Mouse (Mus musculus) liver, adult 2 months (tissue): Measurements from ENCODE around the gene Vmn1r172. TPM values are rescaled to one million over a fixed set of nuclear protein-coding genes. Genes with fewer than 3 reads are reported as not detected.
"Not testable (repeated sequence)": the region's sequence is repeated elsewhere in the genome, so short reads cannot be mapped to it uniquely, and the experiment has no call there.

Experiments
- DNase-seq: peaks from one replicate; pipeline ENCODE4 v3.0.0-alpha.2; 2011; ENCODE audit warnings: low read depth, low spot score; ENCODE audit errors: extremely low read depth
- H3K27ac ChIP-seq: fragments of 200-500 bp; replicated peaks from 2 replicates; pipeline ENCODE4 v1.5.1; 2012; ENCODE audit warnings: low read depth, mild to moderate bottlenecking, control low read depth, inconsistent platforms, low read length; ENCODE audit not compliant: insufficient read depth
- H3K27me3 ChIP-seq: fragments of 200-500 bp; 2 replicates; pipeline ENCODE4 v1.6.1; 2012; ENCODE audit warnings: mild to moderate bottlenecking, moderate library complexity, low read length, inconsistent platforms; ENCODE audit not compliant: control insufficient read depth, insufficient read depth
- H3K36me3 ChIP-seq: fragments of 200-500 bp; 2 replicates; pipeline ENCODE4 v1.6.1; 2012; ENCODE audit warnings: low read length, inconsistent platforms; ENCODE audit not compliant: control insufficient read depth, insufficient read depth
- H3K4me1 ChIP-seq: fragments of 200-500 bp; 2 replicates; pipeline ENCODE4 v1.6.1; 2011; ENCODE audit warnings: low read length; ENCODE audit not compliant: control insufficient read depth, insufficient read depth
- H3K4me3 ChIP-seq: fragments of 200-500 bp; 2 replicates; pipeline ENCODE4 v1.5.1; 2011; ENCODE audit warnings: low read depth, mild to moderate bottlenecking, control low read depth, low read length, moderate library complexity; ENCODE audit not compliant: insufficient read depth
- H3K79me2 ChIP-seq: fragments of 200-500 bp; 2 replicates; pipeline ENCODE4 v1.6.1; 2012; ENCODE audit warnings: inconsistent platforms, mild to moderate bottlenecking, low read length, moderate library complexity; ENCODE audit not compliant: control insufficient read depth, insufficient read depth
- H3K9ac ChIP-seq: fragments of 200-500 bp; 2 replicates; pipeline ENCODE4 v1.6.1; 2012; ENCODE audit warnings: low read depth, mild to moderate bottlenecking, control low read depth, inconsistent platforms, low read length
- CTCF ChIP-seq: fragments of 200-500 bp; IDR thresholded peaks from 2 replicates; pipeline ENCODE4 v1.5.1; 2011; ENCODE audit warnings: low read depth, low read length, control low read depth
- POLR2A ChIP-seq: fragments of 200-500 bp; IDR thresholded peaks from 2 replicates; pipeline ENCODE4 v1.6.1; 2011; ENCODE audit warnings: low read length, control low read depth; ENCODE audit not compliant: insufficient read depth; ENCODE audit errors: extremely low read depth
- WGBS: fragments of 180-500 bp; shearing (Covaris S2); methylation state at CpG from one replicate; pipeline ENCODE4 v1.1.7; 2018; 5-methylcytosine and 5-hydroxymethylcytosine counted together
- polyA plus RNA-seq: library from polyadenylated mRNA; depleted of rRNA; stranded (reverse); fragments of >200 nt; gene quantifications from 2 replicates; pipeline ENCODE4 v1.2.3, GENCODE M21; 2012; rRNA removed
- total RNA-seq: library from RNA; depleted of rRNA; stranded (reverse); fragments of >200 nt; gene quantifications from 2 replicates; pipeline ENCODE4 v1.2.3, GENCODE M21; 2014; rRNA removed

Vmn1r172 gene
- total RNA-seq (not detected in 2 replicates), polyA plus RNA-seq (not detected in 2 replicates)

DNA sequence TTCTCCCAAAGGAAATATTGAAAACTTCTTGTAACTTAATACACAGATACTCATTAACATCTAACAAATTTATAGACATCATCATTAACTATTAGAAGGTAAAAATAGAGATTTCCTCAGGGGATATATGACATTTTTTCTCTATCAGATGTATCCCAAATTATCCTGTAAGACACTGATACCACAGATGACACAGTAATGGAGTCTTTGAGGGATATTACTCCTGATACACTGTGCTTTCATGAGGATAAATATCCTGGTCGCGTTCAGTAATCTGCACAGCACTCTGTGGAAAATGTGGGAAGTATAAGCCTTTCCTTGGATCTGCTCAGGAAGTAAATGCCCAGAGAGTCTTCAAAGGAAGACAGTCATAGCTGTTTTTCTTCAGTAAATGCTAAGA lies at the start of gene Vmn1r172:
Gene Vmn1r172, plus strand, starts transcription at position 301 of the 400 bp plus-strand sequence.
- no peak for DNase-seq
- H3K79me2 ChIP-seq = no peaks in the 10 kb centered on the region
- H3K27ac ChIP-seq = no peak within 1 kb of the TSS
- no peaks in the 10 kb centered on the region for H3K4me1 ChIP-seq
- no peaks in the 10 kb centered on the region for H3K36me3 ChIP-seq
- WGBS = 51% methylated on average over 2 of the region's 2 CpGs
- TF ChIP-seq CTCF = no peak
- no peak for TF ChIP-seq POLR2A
- no peak within 1 kb of the TSS for H3K4me3 ChIP-seq
- H3K9ac ChIP-seq = no peak within 1 kb of the TSS
- H3K27me3 ChIP-seq = no peaks in the 10 kb centered on the region

DNA sequence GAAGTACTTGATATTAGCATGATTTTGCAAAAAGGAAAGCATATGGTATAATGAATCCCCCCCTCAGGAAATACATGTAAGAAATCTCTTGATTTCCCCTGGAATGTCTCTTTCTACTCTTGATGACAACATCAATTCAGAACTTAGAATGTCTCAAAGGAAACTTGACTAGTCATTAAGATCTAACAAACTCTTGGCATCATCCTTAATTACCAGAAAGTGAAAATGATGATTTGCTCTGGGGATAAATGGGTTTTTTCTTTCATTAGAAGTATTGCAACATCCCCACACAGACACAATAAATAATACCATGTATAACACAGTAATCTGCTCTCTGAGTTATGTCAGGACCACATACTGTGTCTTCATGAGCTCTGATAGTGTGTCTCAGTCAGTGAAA lies 27.7 kb upstream of the Vmn1r172 start, which contains the start of gene Vmn1r171:
Gene Vmn1r171, plus strand, starts transcription at position 301 of the 400 bp plus-strand sequence.
- no peak within 1 kb of the TSS for H3K4me3 ChIP-seq
- H3K27ac ChIP-seq = no peak within 1 kb of the TSS
- no peak for DNase-seq
- H3K9ac ChIP-seq = no peak within 1 kb of the TSS
- H3K4me1 ChIP-seq = no peaks in the 10 kb centered on the region
- no peaks in the 10 kb centered on the region for H3K27me3 ChIP-seq
- H3K36me3 ChIP-seq = no peaks in the 10 kb centered on the region
- no peaks in the 10 kb centered on the region for H3K79me2 ChIP-seq
- TF ChIP-seq CTCF (no peak), POLR2A (no peak)

DNA sequence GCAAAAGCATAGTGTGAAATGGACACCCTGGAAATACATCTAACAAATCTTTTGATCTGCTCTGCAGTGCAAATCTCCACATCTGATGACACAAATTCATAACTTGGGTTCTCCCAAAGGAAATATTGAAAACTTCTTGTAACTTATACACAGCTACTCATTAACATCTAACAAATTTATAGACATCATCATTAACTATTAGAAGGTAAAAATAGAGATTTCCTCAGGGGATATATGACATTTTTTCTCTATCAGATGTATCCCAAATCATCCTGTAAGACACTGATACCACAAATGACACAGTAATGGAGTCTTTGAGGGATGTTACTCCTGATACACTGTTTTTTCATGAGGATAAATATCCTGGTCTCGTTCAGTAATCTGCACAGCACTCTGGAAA lies 42.3 kb downstream of the Vmn1r172 start, which contains the start of gene Vmn1r173:
Gene Vmn1r173, plus strand, starts transcription at position 301 of the 400 bp plus-strand sequence.
- H3K27ac ChIP-seq, H3K9ac ChIP-seq, H3K27me3 ChIP-seq, H3K4me1 ChIP-seq, H3K79me2 ChIP-seq, H3K4me3 ChIP-seq, DNase-seq, H3K36me3 ChIP-seq: not testable (repeated sequence)
- WGBS = 31% methylated on average over 1 of the region's 1 CpGs

Other genes with a start within 250 kb of the Vmn1r172 start
- not detected in 2 replicates for gene Vmn1r167, start 151.1 kb upstream of the Vmn1r172 start, total RNA-seq
- not detected in 2 replicates for gene Vmn1r167, start 151.1 kb upstream of the Vmn1r172 start, polyA plus RNA-seq
- not detected in 2 replicates for gene Vmn1r168, start 118.6 kb upstream of the Vmn1r172 start, total RNA-seq
- not detected in 2 replicates for gene Vmn1r168, start 118.6 kb upstream of the Vmn1r172 start, polyA plus RNA-seq
- gene Vmn1r169, start 82.8 kb upstream of the Vmn1r172 start, total RNA-seq = not detected in 2 replicates
- not detected in 2 replicates for gene Vmn1r169, start 82.8 kb upstream of the Vmn1r172 start, polyA plus RNA-seq
- gene Vmn1r170, start 52.1 kb upstream of the Vmn1r172 start, total RNA-seq = not detected in 2 replicates
- not detected in 2 replicates for gene Vmn1r170, start 52.1 kb upstream of the Vmn1r172 start, polyA plus RNA-seq
- not detected in 2 replicates for gene Vmn1r171, start 27.6 kb upstream of the Vmn1r172 start, total RNA-seq
- not detected in 2 replicates for gene Vmn1r171, start 27.6 kb upstream of the Vmn1r172 start, polyA plus RNA-seq
- gene Vmn1r173, start 42.4 kb downstream of the Vmn1r172 start, total RNA-seq = not detected in 2 replicates
- not detected in 2 replicates for gene Vmn1r173, start 42.4 kb downstream of the Vmn1r172 start, polyA plus RNA-seq
- not detected in 2 replicates for gene Vmn1r174, start 94.0 kb downstream of the Vmn1r172 start, total RNA-seq
- gene Vmn1r174, start 94.0 kb downstream of the Vmn1r172 start, polyA plus RNA-seq = not detected in 2 replicates
- not detected in 2 replicates for gene Vmn1r175, start 152.3 kb downstream of the Vmn1r172 start, total RNA-seq
- not detected in 2 replicates for gene Vmn1r175, start 152.3 kb downstream of the Vmn1r172 start, polyA plus RNA-seq
- gene Vmn1r176, start 179.1 kb downstream of the Vmn1r172 start, total RNA-seq = not detected in 2 replicates
- not detected in 2 replicates for gene Vmn1r176, start 179.1 kb downstream of the Vmn1r172 start, polyA plus RNA-seq
- gene Vmn1r177, start 208.1 kb downstream of the Vmn1r172 start, total RNA-seq = not detected in 2 replicates
- gene Vmn1r177, start 208.1 kb downstream of the Vmn1r172 start, polyA plus RNA-seq = not detected in 2 replicates
- not detected in 2 replicates for gene Vmn1r178, start 233.7 kb downstream of the Vmn1r172 start, total RNA-seq
- gene Vmn1r178, start 233.7 kb downstream of the Vmn1r172 start, polyA plus RNA-seq = not detected in 2 replicates